Mouse (Mus musculus) neural tube, embryonic 10.5 days (tissue): Measurements from ENCODE around the gene Numb.
"Not testable (repeated sequence)": the region's sequence is repeated elsewhere in the genome, so short reads cannot be mapped to it uniquely, and the experiment has no call there.

Source experiments
- DNase-seq: peaks from one replicate; pipeline ENCODE4 v3.0.0-alpha.2; 2017; ENCODE audit warnings: low spot score; ENCODE audit errors: extremely low spot score

Numb gene

DNA sequence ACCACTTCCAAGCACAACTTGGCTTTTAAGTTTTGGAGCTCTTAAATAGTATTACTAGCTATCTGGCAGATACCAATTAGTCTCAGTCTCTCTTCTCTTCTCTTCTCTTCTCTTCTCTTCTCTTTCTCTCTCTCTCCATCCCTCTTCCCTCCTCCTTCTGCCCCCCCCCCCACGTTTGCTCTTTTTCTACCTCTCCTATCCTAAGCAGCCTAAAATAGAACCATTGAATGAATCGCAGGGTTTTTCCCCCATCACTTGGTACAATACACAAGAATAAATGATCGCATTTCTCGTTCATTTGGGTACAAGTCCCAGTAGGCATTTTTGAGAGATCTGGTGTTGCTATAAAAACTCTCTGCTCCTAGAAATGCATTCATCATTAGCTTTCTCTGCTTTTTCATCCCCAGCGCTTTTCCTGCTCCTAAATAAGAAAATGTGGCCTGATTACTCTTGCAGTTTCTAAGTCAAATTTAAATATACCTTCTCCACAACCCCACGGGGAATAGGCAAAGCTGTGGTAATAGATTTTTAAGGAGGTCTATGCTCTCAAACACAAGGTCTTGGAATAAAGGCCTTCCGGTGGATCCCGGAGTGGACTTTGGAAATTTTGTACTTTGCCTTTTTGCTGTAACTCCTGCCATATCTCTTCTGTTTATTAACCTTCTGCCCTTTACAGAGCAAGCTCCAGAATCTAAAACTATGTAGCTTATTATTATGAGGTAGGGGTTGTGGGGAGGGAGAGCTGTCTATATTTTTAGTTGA is 1.2 kb upstream of the Numb start:
- DNase-seq: peak; percentile 22

DNA sequence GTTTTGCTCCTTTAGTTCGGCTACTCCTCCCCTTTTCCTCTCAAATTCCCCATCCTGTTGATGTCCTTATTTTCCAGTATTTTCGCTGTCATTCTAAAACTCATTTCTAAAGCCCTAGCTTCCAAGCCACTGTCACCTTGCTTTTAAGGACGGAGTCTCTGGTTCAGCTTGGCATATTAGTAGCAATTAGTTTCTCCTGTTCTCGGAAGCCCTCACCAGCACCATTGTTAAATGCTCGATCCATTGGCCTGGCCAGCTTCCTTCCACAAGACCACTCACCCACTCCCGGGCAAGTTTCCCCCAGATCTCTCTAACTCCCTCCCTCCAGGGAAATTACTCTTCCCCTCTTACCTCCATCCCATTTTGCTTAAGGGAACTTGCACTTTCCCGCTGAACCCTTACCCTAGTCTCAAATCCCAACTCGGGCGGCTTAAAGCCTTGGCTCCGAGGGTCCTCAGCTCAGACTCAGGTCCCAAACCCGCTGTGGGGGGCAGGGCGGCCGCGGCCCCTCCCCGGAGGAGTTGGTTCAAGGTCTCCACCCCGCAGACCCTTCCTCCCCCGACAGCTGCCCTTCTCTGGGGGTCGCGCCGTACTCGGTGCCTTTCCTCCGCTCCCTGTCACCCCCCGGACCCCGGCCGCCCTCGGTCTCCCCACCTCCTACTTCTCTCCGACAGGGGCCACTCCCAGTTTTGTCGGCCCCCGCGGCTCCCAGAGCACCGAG is 853 bp downstream of the Numb start:
- peak; percentile 61 for DNase-seq

DNA sequence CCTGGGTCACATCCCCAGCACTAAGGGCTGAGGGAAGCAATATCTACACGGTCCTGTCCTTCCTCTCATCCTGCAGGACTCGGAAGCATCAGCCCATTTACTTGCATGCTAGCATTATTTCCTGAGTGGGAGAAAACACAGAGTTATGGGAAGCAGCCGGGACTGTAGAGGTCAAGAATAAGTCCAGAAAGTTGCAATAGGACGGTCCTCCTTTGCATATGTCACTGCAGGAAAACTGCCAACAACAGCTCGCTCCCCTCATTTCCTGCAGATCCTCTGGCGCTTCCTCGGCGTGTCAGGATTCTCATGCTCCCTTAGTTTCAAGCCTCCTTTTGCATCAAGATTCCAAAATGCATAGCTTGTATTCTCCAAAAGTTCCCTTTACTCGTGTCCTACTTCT is 4.8 kb downstream of the Numb start:
- DNase-seq: no peak

DNA sequence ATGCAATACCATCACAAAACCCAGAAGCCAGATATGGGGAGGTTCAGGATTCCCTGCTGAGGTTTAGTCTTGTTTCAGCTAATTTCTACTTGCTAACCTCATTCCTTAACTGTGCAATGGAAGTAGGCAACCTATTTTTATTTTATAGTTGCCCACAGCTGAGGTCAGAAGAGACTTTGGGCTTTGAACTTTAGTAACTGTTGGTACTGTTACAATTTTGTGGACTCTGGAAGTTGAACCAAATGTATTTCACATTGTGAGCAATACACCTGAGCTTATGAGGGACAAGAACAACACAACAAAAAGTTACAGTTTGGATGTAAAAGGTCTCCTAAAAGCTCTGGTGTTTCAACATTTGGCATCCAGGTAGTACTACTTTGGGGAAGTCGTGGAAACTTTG is 6.9 kb downstream of the Numb start:
- DNase-seq: no peak

DNA sequence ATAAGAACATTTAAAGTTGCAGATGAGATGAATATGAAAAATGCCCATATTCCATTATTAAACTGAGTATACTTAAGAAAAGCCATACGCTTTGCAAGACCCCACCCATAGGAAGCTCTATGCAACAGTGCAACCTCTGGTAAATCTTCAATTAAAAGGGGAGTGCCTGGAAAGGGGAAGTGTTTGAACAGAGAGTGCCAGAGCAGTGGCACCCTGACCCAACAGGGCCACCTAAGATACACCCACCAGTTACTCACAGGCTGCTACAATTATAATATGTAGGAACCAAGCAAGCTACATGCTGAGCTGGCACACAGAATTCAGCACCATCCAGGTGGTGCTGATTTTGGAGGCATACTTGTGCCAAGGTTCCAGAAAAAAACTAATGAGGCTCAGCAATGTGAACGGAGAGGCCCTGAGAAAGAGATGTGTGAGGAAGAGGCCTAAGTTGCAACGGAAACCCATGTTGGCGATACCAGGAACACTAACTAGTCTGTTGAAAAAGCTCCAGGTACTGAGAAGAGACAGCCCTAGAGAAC is 7.5 kb downstream of the Numb start:
- no peak for DNase-seq

DNA sequence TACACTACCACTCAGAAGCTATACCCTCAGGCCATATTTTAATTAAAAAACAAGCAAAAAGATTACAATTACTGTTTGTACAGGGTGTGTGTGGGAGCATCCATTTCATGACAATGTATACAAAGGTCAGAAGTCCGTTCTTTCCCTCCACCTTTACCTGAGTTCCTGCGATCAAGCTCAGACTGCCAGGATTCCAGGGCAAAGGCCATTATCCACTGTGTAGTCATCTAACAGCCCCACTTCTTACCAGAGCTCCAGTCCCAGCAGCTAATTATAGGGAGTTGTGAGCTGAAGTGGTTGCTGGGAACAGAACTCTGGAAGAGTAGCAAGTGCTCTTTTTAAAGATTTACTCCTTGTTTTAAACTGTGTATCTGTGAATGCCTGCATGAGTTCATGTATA is 11.3 kb downstream of the Numb start:
- DNase-seq: no peak

DNA sequence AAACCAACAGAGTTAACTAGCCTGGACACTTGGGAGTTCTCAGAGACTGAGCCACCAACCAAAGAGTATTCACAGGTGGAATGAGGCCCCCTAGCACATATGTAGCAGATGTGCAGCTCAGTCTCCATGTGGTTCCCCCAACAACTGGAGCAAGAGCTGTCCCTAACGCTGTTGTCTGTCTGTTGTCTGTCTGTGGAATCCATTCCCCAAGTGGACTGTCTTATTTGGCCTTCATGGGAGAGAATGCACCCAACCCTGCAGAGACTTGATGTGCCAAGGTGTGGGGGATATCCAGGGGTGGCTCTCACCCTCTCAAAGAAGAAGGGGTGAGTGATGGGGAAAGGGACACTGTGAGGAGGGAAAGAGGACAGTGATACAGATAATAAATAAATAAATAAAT is 28.8 kb downstream of the Numb start:
- DNase-seq: no peak

DNA sequence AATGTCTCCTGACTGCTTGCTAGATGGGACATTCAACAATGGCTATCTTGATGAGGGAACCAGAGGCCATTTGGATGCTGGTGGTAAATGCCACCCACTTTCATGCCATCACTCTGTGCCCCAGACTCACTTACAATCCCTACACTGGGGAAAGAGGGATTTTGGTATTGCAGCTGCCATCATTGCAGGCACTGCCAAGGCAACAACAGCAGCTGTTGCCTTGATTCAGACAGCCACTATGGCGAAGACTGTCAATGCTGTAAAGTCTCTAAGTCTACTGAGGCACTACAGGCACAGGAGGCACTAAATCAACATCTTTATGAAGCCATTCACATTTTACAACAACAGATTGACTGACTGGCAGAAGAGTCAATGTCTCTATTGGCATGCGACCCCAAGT is 30.5 kb downstream of the Numb start:
- no peak for DNase-seq

DNA sequence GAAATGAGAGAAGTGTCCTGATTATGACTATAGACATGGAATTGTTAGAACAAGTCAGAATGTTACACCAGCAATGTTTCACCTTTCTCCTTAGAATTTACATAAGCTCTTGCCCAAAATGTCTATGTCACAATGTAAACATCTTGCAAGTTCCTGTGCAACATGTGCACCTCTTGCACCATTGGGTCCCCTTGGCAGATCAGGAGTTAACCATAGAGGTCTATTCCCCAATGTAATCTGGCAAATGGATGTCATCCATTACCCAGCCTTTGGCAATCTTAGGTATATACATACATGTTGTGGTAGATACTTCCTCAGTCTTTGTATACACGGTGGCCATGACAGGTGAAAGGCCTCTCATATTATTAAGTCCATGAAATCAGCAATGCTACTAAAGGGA is 32.6 kb downstream of the Numb start:
- no peak for DNase-seq

DNA sequence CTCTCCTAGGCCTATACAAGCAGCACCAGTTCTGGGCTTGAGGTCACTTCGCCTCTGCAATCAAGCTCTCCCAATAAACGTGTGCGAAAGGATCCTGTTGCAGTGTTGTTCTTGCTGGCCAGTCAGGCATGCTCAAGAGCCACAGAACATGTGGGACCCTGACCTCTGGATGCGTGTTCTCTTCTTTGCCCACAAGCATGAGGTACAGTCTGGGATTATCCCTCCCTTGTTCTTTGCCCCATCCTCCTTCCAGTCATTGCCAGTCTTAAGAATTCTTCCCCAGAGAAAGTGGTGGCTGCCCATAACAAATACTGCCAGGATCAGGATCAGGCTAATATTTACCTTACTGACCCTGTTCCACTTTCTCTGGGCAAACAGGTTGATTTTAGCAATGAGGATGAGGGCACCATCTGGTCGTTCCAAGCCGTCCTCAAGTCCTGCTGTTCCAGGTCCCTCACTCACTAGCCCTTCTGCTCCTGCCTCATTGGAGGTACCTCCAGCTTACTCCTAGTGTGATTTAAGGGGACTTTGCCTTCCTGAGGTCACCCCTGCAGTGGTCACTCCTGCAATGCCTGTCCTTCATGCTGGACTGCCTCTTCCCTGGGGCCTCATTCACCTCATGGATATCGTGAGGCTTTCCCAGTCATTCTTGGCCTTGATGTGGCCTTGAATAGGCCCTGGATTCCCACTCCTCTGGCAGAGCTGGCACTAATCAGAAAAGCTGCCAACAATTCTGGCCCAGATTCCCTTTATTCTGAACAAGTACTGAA is 36.0 kb downstream of the Numb start:
- DNase-seq: no peak

DNA sequence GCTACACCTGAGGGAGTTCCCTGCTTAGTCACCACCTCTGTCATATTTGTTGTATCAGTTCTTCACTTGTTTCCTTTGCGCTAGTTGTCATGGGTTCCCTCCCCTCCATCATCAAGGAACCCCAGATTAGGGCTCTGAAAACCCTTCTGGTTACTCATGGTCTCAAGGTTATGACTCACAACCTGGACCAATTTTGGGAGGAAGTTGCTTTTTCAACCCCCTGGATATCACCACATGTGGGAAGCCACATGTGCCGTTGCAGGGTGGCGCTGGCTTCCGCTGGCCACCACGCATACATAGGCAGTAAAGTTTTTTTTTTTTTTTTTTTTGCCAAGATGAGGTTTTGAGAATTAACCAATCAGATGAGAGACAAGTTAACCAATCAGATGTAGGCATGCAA is 36.7 kb downstream of the Numb start:
- DNase-seq: not testable (repeated sequence)

DNA sequence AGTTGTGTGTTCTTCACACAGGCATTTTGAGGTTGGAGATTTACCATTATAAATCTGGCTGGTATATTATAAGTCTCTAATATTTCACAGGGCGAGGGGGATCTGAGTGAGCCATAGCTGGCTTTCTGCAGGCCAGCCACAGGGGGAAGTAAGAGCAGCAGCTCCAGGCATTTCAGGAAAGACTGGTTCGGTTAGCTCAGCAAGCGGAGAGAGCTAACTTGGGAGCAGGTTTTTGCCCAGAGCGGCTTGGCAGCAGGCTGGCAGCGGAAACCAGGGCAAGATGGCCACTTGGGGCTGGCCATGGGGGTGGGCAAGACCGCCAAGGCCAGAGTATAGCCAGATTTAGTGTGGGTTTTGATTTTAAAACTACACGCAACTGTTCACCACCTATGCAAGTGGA is 39.2 kb downstream of the Numb start:
- no peak for DNase-seq

DNA sequence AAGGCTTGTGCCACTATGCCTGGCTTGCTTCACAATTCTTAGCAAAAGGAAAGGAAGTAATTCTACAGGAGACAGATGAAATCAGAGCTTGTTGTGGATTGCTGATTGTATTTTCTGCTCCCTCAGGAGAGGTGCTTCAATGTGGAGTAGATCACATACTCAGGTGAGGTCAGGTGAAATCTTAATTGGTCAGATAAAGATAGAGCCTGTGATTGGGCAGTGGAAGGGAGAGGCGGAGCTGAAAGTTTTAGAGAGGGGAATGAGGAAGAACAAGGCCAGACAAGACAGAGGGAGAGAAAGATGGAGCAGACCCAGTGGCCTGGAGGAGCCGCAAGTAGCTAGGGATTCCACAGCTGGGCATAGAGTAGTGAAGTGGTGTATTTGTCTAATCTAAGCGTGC is 39.6 kb downstream of the Numb start:
- no peak for DNase-seq

DNA sequence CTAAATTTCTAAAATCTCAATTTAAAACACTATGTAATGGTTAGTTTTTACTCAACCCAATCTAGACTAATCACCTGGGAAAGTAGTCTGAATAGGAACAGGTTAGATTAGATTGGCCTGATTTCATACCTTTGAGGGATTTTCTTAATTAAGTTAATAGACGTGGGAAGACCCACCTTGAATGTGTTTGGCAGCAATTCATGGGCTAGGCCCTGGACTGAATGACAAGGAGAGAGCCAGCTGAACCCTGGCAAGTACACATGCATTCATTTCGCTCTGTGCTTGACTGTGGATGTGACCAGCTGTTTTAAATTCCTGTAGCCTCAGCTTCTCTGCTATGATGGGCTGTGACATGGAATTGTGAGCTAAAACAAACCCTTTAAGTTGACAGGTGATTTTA is 40.8 kb downstream of the Numb start:
- DNase-seq: no peak

DNA sequence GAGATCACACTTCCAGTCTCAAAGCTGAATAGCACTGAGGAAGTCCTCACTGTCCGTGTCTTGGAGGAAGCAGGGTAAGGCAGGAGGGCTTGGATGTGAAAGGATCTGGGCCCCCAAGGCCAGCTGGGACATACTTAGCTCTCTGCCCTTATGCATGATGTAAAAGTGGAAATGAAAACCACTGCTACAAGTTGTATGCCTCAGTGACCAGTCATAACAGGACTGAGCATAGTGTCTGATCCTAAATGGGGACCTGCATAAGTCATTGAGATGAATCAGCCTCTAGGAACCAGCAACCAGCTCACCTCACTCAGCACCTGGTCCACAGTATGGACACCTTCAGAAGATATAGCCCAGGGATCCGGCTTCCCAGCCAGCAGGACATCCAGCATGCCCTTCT is 46.6 kb downstream of the Numb start:
- DNase-seq: no peak

DNA sequence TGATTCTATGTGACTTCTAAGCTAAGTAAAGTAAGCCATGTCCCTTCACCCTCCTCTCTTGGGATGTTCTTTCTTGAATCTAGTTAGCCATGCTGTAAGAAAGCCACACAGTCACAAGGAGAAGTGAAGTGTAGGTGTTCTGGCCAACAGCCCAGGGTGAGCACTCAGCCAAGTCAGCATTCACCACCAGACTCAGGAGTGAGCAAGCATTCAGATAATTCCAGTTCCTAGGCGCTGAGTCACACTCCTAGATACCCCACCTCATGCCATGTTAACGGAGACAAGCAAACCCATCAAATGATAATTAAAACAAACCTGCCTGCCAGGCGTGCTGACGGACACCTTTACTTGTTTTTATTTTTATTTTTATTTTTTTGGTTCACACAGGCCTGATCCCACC is 47.1 kb downstream of the Numb start:
- no peak for DNase-seq

DNA sequence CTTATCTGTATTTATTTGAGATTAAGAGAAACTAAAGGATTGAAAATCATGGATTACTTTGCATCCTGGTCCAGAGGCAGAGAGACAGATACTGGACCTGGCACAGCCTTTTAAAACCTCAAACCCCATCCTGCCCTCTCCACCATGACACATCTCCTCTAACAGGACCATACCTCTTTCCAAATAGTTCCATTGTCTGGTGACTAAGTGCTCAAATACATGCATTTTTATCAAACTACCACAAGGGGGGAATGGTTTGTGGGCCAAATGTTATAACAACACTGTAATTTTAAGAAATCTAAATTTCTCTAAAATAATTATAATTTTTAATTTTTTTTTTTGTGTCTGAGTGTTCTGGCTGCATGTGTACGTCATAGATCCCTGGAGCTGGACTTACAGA is 57.2 kb downstream of the Numb start:
- DNase-seq: no peak

DNA sequence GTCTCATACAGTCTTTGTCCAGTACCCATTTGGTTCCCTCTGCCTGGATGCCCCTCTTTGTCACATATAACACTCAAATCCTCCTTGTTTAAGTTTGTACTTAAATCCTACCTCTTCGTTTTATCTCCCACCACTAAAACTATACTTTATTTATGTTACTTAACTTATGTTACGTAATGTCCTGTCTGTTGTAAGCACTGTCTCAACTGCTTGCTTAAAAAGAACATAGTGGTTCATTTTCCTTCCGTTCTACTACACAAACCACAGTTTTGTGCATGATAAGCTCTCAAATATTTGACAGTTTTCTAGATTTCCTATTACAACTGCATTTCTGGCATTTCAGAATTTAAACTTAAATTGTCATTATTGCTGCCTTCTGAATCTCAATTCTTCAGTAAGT is 59.9 kb downstream of the Numb start:
- no peak for DNase-seq

DNA sequence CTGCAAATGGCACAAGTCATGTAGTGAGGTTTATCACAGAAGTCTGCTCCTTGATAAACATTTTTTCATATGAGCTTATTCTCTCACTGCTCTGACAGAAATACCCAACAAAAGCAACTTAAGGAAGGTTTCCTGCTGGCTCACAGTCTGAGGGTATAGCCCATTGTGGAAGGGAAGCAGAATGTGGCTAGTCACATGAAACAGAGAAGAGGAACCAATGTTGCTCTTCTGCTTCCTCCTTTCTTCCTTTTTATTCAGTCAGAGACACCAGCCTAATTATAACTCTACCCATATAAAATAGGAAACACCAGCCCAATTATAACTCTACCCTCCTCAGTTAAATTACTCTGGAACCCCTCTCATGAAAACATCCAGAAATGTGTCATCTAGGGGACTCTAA is 61.0 kb downstream of the Numb start:
- no peak for DNase-seq

DNA sequence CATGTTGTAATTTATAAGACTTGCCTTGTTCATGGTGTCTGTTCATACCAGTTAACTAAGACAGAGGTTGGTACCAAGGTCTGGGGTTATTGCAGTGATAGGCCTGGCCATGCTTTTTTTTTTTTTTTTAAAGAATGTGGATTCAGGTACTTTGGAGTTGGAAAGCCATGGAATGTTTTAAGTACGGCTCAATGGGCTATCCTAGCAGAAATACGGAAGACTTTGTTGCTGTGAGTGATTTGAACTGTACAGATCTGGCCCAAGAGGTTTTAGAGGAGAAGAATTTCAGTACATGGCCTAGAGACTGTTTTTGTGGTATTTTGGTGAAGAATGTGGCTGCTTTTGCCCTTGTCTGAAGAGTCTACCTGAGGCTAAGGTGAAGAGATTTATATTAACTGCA is 63.7 kb downstream of the Numb start:
- no peak for DNase-seq

DNA sequence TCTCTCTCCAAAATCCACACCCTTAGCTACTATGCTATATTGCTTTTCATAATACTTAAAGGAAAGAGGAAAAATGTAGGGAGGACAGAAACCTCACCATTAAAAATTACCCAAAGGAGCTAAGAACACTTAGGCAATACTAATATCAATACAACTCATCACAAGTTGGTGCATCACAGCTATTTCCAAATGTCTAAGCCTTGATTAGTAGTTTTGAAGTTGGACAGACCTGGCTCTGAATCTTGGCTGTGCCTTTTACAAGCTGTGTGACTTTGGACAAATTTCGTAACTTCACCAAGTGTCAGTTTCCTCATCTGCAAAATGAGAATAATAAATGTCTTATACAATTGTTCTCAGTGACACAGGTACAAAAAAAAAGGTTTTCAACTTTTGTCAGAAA is 66.5 kb downstream of the Numb start:
- DNase-seq: no peak

DNA sequence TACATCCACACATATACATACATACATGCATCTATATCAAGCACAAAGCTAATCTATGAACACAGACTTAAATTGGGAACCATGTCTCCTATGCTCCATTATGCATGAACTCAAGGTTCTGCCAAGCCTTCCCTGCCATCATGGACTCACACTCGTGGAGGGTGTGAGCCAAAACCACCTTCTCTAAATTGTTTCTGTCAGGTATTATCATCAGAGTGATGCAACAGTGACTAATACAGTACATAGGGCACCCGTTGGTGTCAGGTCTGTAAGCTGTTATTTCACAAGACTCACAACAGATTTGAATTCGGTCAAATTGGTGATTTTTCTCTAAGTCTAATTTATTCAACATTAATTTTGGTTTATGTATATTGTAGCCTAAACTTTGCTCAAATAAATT is 67.5 kb downstream of the Numb start:
- DNase-seq: no peak
